Mouse (Mus musculus) E14TG2a.4 (cell line): Measurements from ENCODE around the gene Kif12.

Experiments
- CTCF ChIP-seq: conservative IDR thresholded peaks from 2 replicates; pipeline ENCODE4 v1.5.1; 2014; ENCODE audit warnings: low read length
- POU5F1 ChIP-seq: IDR thresholded peaks from 2 replicates; pipeline ENCODE4 v1.6.1; 2014; ENCODE audit warnings: low read length, borderline replicate concordance

DNA sequence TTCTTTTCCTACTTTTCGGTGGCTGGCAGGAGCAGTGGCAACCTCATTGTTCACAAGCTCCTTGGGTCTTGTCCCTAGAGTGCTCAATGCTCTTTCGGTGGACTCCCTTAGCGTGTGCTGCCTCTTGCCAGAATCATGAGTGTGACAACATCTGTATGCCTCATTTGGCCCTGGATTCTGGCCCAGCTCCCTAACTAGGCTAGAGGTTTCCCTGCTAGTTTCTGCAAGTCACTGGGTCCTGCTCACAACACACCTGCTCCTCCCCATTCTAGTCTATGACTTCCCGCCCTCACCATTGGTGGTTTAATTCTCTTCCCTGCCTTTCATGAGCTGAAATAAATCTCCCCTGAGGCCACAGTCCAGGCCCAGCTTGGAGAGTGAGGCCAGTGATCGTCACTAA, 27.4 kb upstream of the Kif12 start:
- no peak for TF ChIP-seq CTCF
- no peak for TF ChIP-seq POU5F1
